34 mouse cellular contexts compared by ENCODE assay signal in genomic region chr14:122597534-122597933, GRCm38 (mm10).
"Had no signal": no experiment of that assay in that cellular context is flagged by ENCODE, and none has a peak within 500 bp of the region (broad histone marks: within the 10 kb centered on the region; RNA-seq: fewer than 3 reads in every experiment).

No protein-coding gene starts in this region.

- H3K9ac ChIP-seq: heart, embryonic 12.5 days; heart, embryonic 13.5 days; heart, embryonic 15.5 days; hindbrain, embryonic 12.5 days; hindbrain, embryonic 13.5 days; hindbrain, embryonic 14.5 days; hindbrain, embryonic 15.5 days; intestine, embryonic 15.5 days; kidney, embryonic 15.5 days had no signal

- H3K9me3 ChIP-seq: heart, embryonic 12.5 days; heart, embryonic 13.5 days; heart, embryonic 15.5 days; hindbrain, embryonic 10.5 days; hindbrain, embryonic 12.5 days; hindbrain, embryonic 13.5 days; hindbrain, embryonic 15.5 days; intestine, embryonic 15.5 days; kidney, embryonic 15.5 days had no signal

- H3K36me3 ChIP-seq: heart, embryonic 12.5 days; heart, embryonic 13.5 days; heart, embryonic 15.5 days; hindbrain, embryonic 10.5 days; hindbrain, embryonic 12.5 days; hindbrain, embryonic 15.5 days; intestine, embryonic 15.5 days; kidney, embryonic 15.5 days had no signal

- H3K4me3 ChIP-seq: heart, embryonic 12.5 days; heart, embryonic 13.5 days; heart, embryonic 15.5 days; hindbrain, embryonic 10.5 days; hindbrain, embryonic 12.5 days; hindbrain, embryonic 13.5 days; hindbrain, embryonic 15.5 days; intestine, embryonic 15.5 days; kidney, embryonic 15.5 days; layer of hippocampus, adult 2 months; left cerebral cortex, adult 2 months had no signal

- H3K27ac ChIP-seq: heart, embryonic 13.5 days; heart, embryonic 15.5 days; hindbrain, embryonic 10.5 days; hindbrain, embryonic 12.5 days; hindbrain, embryonic 13.5 days; hindbrain, embryonic 14.5 days; hindbrain, embryonic 15.5 days; hindbrain, postnatal 0 days; intestine, embryonic 15.5 days; kidney, embryonic 15.5 days; kidney, postnatal 0 days; layer of hippocampus, adult 2 months; left cerebral cortex, adult 2 months had no signal

- H3K4me2 ChIP-seq: heart, embryonic 11.5 days; heart, embryonic 12.5 days; heart, embryonic 13.5 days; heart, embryonic 15.5 days; hindbrain, embryonic 12.5 days; hindbrain, embryonic 13.5 days; hindbrain, embryonic 14.5 days; hindbrain, embryonic 15.5 days; intestine, embryonic 15.5 days; kidney, embryonic 15.5 days had no signal

- ATAC-seq: hindbrain, embryonic 16.5 days; hindbrain, postnatal 0 days; inflammation-experienced regulatory T-cells, adult 6 months; intestine, embryonic 15.5 days; intestine, embryonic 16.5 days had no signal

- H3K4me1 ChIP-seq: heart, embryonic 12.5 days; heart, embryonic 15.5 days; hindbrain, embryonic 12.5 days; hindbrain, embryonic 13.5 days; hindbrain, embryonic 15.5 days; intestine, embryonic 15.5 days had no signal

- DNase-seq: heart, postnatal 10 days; heart, postnatal 14 days; heart, postnatal 36 days; heart, postnatal 4 days; kidney, adult 11 months; kidney, adult 18-20 months; kidney, adult 2 months; kidney, adult 8-10 months; kidney, adult 9 months; kidney, postnatal 10 days; kidney, postnatal 14 days; kidney, postnatal 25 days; kidney, postnatal 36 days; kidney, postnatal 4 days; layer of hippocampus, adult 9-11 months; layer of hippocampus, postnatal 36 days had no signal

- H3K27me3 ChIP-seq: heart, embryonic 12.5 days; heart, embryonic 13.5 days; heart, embryonic 15.5 days; hindbrain, embryonic 12.5 days; hindbrain, embryonic 13.5 days; hindbrain, embryonic 15.5 days; intestine, embryonic 15.5 days; kidney, embryonic 15.5 days had no signal
